Mouse (Mus musculus) heart, adult 18-20 months (tissue): ENCODE data around the gene Abhd2. TPM values are rescaled to one million over a fixed set of nuclear protein-coding genes. Genes with fewer than 3 reads are reported as not detected.

Experiments
- DNase-seq, 2 experiments: peaks; one replicate each; pipeline ENCODE4 v3.0.0; 2021 to 2022; ENCODE audit warnings: mixed read lengths in 1 of 2
- long read RNA-seq, 2 experiments: library from polyadenylated mRNA; stranded (forward); transcript quantifications; one replicate each; pipeline ENCODE4 v2.0.0; 2021
- total RNA-seq, 2 experiments: library from RNA; stranded (reverse); gene quantifications; 2 replicates each; pipeline ENCODE4 v1.2.3; 2021

Abhd2 gene
- total RNA-seq, result 10 to 100 TPM; 33.0 to 36.3 TPM
- long read RNA-seq, experiment 1, full-length matches to known transcripts, result 1 of 2 reads
- long read RNA-seq, experiment 1, partial matches to known transcripts, result 0 of 2 reads
- long read RNA-seq, experiment 1, other reads (novel, unspliced or antisense), result 1 of 2 reads
- long read RNA-seq, experiment 2, partial matches to known transcripts, result 0 of 1 reads
- long read RNA-seq, experiment 2, other reads (novel, unspliced or antisense), result 1 of 1 reads

GRCm38 (mm10) chr7:79272789-79273718, at the start of gene Abhd2:
Gene Abhd2, plus strand, starts transcription at chr7:79273199.
- DNase-seq, result peak; percentile 100

GRCm38 (mm10) chr7:79225477-79225876, 47.5 kb upstream of the Abhd2 start:
- no peak for DNase-seq

GRCm38 (mm10) chr7:79226172-79226571, 46.8 kb upstream of the Abhd2 start:
- no peak for DNase-seq

GRCm38 (mm10) chr7:79226834-79227486, 46.0 kb upstream of the Abhd2 start:
- no peak for DNase-seq

GRCm38 (mm10) chr7:79228471-79228870, 44.5 kb upstream of the Abhd2 start:
- DNase-seq, result peak; percentile 82 to 96

GRCm38 (mm10) chr7:79231577-79231976, 41.4 kb upstream of the Abhd2 start:
- no peak for DNase-seq

- DNase-seq, result no peak
Observed at GRCm38 (mm10) chr7:79232048-79232447, 41.0 kb upstream of the Abhd2 start.

- peak; percentile 50 to 51 for DNase-seq
Observed at GRCm38 (mm10) chr7:79238741-79239140, 34.3 kb upstream of the Abhd2 start.

- DNase-seq, result no peak
Observed at GRCm38 (mm10) chr7:79241931-79242625, 30.9 kb upstream of the Abhd2 start.

- DNase-seq, result peak; percentile 19 to 33
Observed at GRCm38 (mm10) chr7:79243236-79243635, 29.8 kb upstream of the Abhd2 start.

- DNase-seq, result peak; percentile 61 to 87
Observed at GRCm38 (mm10) chr7:79246039-79246670, 26.8 kb upstream of the Abhd2 start.

GRCm38 (mm10) chr7:79247408-79247807, 25.6 kb upstream of the Abhd2 start:
- peak in 1 of 2 experiments; percentile 19 for DNase-seq

GRCm38 (mm10) chr7:79247881-79248389, 25.1 kb upstream of the Abhd2 start:
- DNase-seq, result peak; percentile 50 to 67

- no peak for DNase-seq
Observed at GRCm38 (mm10) chr7:79249581-79249980, 23.4 kb upstream of the Abhd2 start.

GRCm38 (mm10) chr7:79254248-79254888, 18.6 kb upstream of the Abhd2 start:
- peak; percentile 77 to 87 for DNase-seq

- peak; percentile 44 to 56 for DNase-seq
Observed at GRCm38 (mm10) chr7:79255350-79255749, 17.6 kb upstream of the Abhd2 start.

- DNase-seq, result no peak
Observed at GRCm38 (mm10) chr7:79255752-79256151, 17.2 kb upstream of the Abhd2 start.

GRCm38 (mm10) chr7:79256716-79257115, 16.3 kb upstream of the Abhd2 start:
- DNase-seq, result no peak

GRCm38 (mm10) chr7:79258981-79259542, 13.9 kb upstream of the Abhd2 start:
- no peak for DNase-seq

GRCm38 (mm10) chr7:79262478-79262877, 10.5 kb upstream of the Abhd2 start:
- no peak for DNase-seq

GRCm38 (mm10) chr7:79263776-79264175, 9.2 kb upstream of the Abhd2 start:
- DNase-seq, result no peak
